Mouse (Mus musculus) limb, embryonic 11.5 days (tissue): Measurements from ENCODE around the gene Rhd. TPM values are rescaled to one million over a fixed set of nuclear protein-coding genes. Genes with fewer than 3 reads are reported as not detected.

Source experiments
- ATAC-seq: fragments of 200-750 bp; cut with Nextera tagmentation; 2 replicates; pipeline ENCODE4 v1.8.0; 2017; ENCODE audit warnings: low read depth; ENCODE audit not compliant: insufficient number of reproducible peaks, low FRiP score, low TSS enrichment
- DNase-seq: peaks from one replicate; pipeline ENCODE4 v3.0.0-alpha.2; 2015; ENCODE audit warnings: low spot score
- H3K27ac ChIP-seq: fragments of 300-500 bp; sonication (generic); replicated peaks from 2 replicates; pipeline ENCODE4 v1.5.1; 2014; ENCODE audit warnings: low read depth, mild to moderate bottlenecking, low read length
- H3K27me3 ChIP-seq: fragments of 300-500 bp; sonication (generic); 2 replicates; pipeline ENCODE4 v1.6.1; 2014; ENCODE audit warnings: mild to moderate bottlenecking, low read length, mixed read lengths; ENCODE audit not compliant: control insufficient read depth, insufficient read depth
- H3K36me3 ChIP-seq: fragments of 300-500 bp; sonication (generic); 2 replicates; pipeline ENCODE4 v1.6.1; 2014; ENCODE audit warnings: mild to moderate bottlenecking, low read length, moderate library complexity, mixed read lengths; ENCODE audit not compliant: control insufficient read depth, insufficient read depth
- H3K4me1 ChIP-seq: fragments of 300-500 bp; sonication (generic); 2 replicates; pipeline ENCODE4 v1.6.1; 2014; ENCODE audit warnings: low read length, mixed read lengths; ENCODE audit not compliant: control insufficient read depth, insufficient read depth
- H3K4me2 ChIP-seq: fragments of 300-500 bp; sonication (generic); 2 replicates; pipeline ENCODE4 v1.6.1; 2014; ENCODE audit warnings: low read depth, mild to moderate bottlenecking, moderate library complexity; ENCODE audit not compliant: severe bottlenecking
- H3K4me3 ChIP-seq: fragments of 300-500 bp; sonication (generic); 2 replicates; pipeline ENCODE4 v1.5.1; 2014; ENCODE audit warnings: low read depth, low read length
- H3K9ac ChIP-seq: fragments of 300-500 bp; sonication (generic); 2 replicates; pipeline ENCODE4 v1.6.1; 2014; ENCODE audit warnings: mild to moderate bottlenecking, low read length
- H3K9me3 ChIP-seq: fragments of 300-500 bp; sonication (generic); 2 replicates; pipeline ENCODE4 v1.6.1; 2016; ENCODE audit warnings: low read length; ENCODE audit not compliant: control insufficient read depth
- WGBS: fragments of 180-500 bp; shearing (Covaris S2); extraction: QIAGEN DNeasy Blood & Tissue Kit; methylation state at CpG from one replicate; pipeline ENCODE4 v1.1.7; 2014; 5-methylcytosine and 5-hydroxymethylcytosine counted together
- polyA plus RNA-seq: library from polyadenylated mRNA; unstranded; fragments of >200 nt; fragmentation: Nextera tagmentation; extraction: Ambion mirVana; gene quantifications from 2 replicates; pipeline ENCODE4 v1.2.1, GENCODE M21; 2014

Gene Rhd
- polyA plus RNA-seq, 1 experiment from 2014 or later, result 14.8 TPM

- Histone ChIP-seq H3K27me3 (no peaks in the 10 kb centered on the region), H3K4me3 (peak within 1 kb of the TSS; percentile 92), H3K9ac (peak within 1 kb of the TSS; percentile 86), H3K9me3 (no peaks in the 10 kb centered on the region), H3K4me1 (0 out of 2 replicates have a peak, but pooled peaks cover 2% of the 10 kb centered on the region), H3K4me2 (peak within 1 kb of the TSS; percentile 77), H3K36me3 (peaks cover 3% of the 10 kb centered on the region; the same call in 1 of the 2 replicates), H3K27ac (peak within 1 kb of the TSS; percentile 76)
- whole genome bisulfite sequencing, result 0% methylated on average over 25 of the region's 25 CpGs
- DNase-seq (peak; percentile 94), ATAC-seq (peak; percentile 84)
These were observed 50.5 kb downstream of the Rhd start, which contains the start of gene Tmem50a for GRCm38 (mm10) chr4:134914864-134915209. TSS of gene Tmem50a (minus strand) at chr4:134915024.

GRCm38 (mm10) chr4:134915223-134916050 lies 51.1 kb downstream of the Rhd start:
- ATAC-seq (no peak), DNase-seq (peak; percentile 31)
- H3K9ac ChIP-seq, result no peak overlapping the region
- H3K4me1 ChIP-seq, result 0 out of 2 replicates have a peak, but pooled peaks cover 2% of the 10 kb centered on the region
- H3K27ac ChIP-seq, result no peak overlapping the region
- H3K36me3 ChIP-seq, result peaks cover 3% of the 10 kb centered on the region; the same call in 1 of the 2 replicates
- 62% methylated on average over 14 of the region's 14 CpGs for WGBS
- peak overlapping the region; percentile 77 for H3K4me2 ChIP-seq
- H3K4me3 ChIP-seq, result peak overlapping the region; percentile 92
- H3K9me3 ChIP-seq, result no peaks in the 10 kb centered on the region
- H3K27me3 ChIP-seq, result no peaks in the 10 kb centered on the region

- Histone ChIP-seq H3K27me3 (no peaks in the 10 kb centered on the region), H3K9ac (no peak overlapping the region), H3K4me2 (no peak overlapping the region), H3K4me3 (no peak overlapping the region), H3K4me1 (0 out of 2 replicates have a peak, but pooled peaks cover 2% of the 10 kb centered on the region), H3K9me3 (no peaks in the 10 kb centered on the region), H3K36me3 (no peaks in the 10 kb centered on the region), H3K27ac (no peak overlapping the region)
- 74% methylated on average over 3 of the region's 3 CpGs for WGBS
- no peak for ATAC-seq
- DNase-seq, result no peak
These were observed 52.9 kb downstream of the Rhd start for GRCm38 (mm10) chr4:134917194-134917593.

- H3K4me2 ChIP-seq, result no peak overlapping the region
- H3K9ac ChIP-seq, result no peak overlapping the region
- no peaks in the 10 kb centered on the region for H3K9me3 ChIP-seq
- H3K4me1 ChIP-seq, result 0 out of 2 replicates have a peak, but pooled peaks cover 2% of the 10 kb centered on the region
- no peak overlapping the region for H3K4me3 ChIP-seq
- 70% methylated on average over 7 of the region's 7 CpGs for WGBS
- DNase-seq (no peak), ATAC-seq (no peak)
- no peaks in the 10 kb centered on the region for H3K27me3 ChIP-seq
- no peaks in the 10 kb centered on the region for H3K36me3 ChIP-seq
- H3K27ac ChIP-seq, result no peak overlapping the region
These were observed 54.0 kb downstream of the Rhd start for GRCm38 (mm10) chr4:134918381-134918780.

- no peak overlapping the region for H3K4me2 ChIP-seq
- DNase-seq (no peak), ATAC-seq (no peak)
- 41% methylated on average over 12 of the region's 12 CpGs for WGBS
- H3K9ac ChIP-seq, result no peak overlapping the region
- H3K27me3 ChIP-seq, result no peaks in the 10 kb centered on the region
- H3K36me3 ChIP-seq, result no peaks in the 10 kb centered on the region
- no peak overlapping the region for H3K27ac ChIP-seq
- 0 out of 2 replicates have a peak, but pooled peaks cover 2% of the 10 kb centered on the region for H3K4me1 ChIP-seq
- H3K9me3 ChIP-seq, result no peaks in the 10 kb centered on the region
- no peak overlapping the region for H3K4me3 ChIP-seq
These were observed 55.6 kb downstream of the Rhd start for GRCm38 (mm10) chr4:134919733-134920540.

- Histone ChIP-seq H3K4me2 (no peak overlapping the region), H3K27ac (no peak overlapping the region), H3K4me3 (no peak overlapping the region), H3K27me3 (no peaks in the 10 kb centered on the region), H3K9me3 (no peaks in the 10 kb centered on the region), H3K36me3 (peaks cover 5% of the 10 kb centered on the region; the same call in 1 of the 2 replicates), H3K4me1 (peaks cover 4% of the 10 kb centered on the region; the same call in 1 of the 2 replicates), H3K9ac (no peak overlapping the region)
- ATAC-seq, result no peak
- no peak for DNase-seq
- 94% methylated on average over 6 of the region's 6 CpGs for WGBS
These were observed 56.3 kb downstream of the Rhd start for GRCm38 (mm10) chr4:134920631-134921030.

- Histone ChIP-seq H3K4me1 (peaks cover 4% of the 10 kb centered on the region; the same call in 1 of the 2 replicates), H3K9ac (no peak overlapping the region), H3K4me3 (no peak overlapping the region), H3K27me3 (no peaks in the 10 kb centered on the region), H3K9me3 (no peaks in the 10 kb centered on the region), H3K36me3 (peaks cover 7% of the 10 kb centered on the region; the same call in 1 of the 2 replicates), H3K4me2 (no peak overlapping the region), H3K27ac (no peak overlapping the region)
- DNase-seq (no peak), ATAC-seq (no peak)
- 87% methylated on average over 4 of the region's 4 CpGs for WGBS
These were observed 57.4 kb downstream of the Rhd start for GRCm38 (mm10) chr4:134921703-134922102.
